Mouse (Mus musculus): ENCODE measurements around the gene Ppil1. TPM values are rescaled to one million over a fixed set of nuclear protein-coding genes. Genes with fewer than 3 reads are reported as not detected.
A peak's percentile ranks its signal among the peaks of the same experiment; 100 is the strongest.
"Not testable (repeated sequence)": the region's sequence is repeated elsewhere in the genome, so short reads cannot be mapped to it uniquely, and the experiment has no call there.

Gene Ppil1
- polyA plus RNA-seq, 1 experiment from 2014 or later: 108 TPM

GRCm38 (mm10) chr17:29253684-29254083 lies 10.3 kb downstream of the Ppil1 start:
- Histone ChIP-seq H3K27me3 (replicated peaks; ENCODE audit: control insufficient read depth, insufficient read depth, low read length) (no peaks in the 10 kb centered on the region), H3K9me3 (ENCODE audit: control insufficient read depth, low read length) (no peaks in the 10 kb centered on the region), H3K36me3 (ENCODE audit: control insufficient read depth, insufficient read depth, low read length) (peaks cover 70% of the 10 kb centered on the region), H3K9ac (ENCODE audit: low read depth, low read length) (no peak overlapping the region), H3K4me3 (ENCODE audit: low read depth, low read length) (no peak overlapping the region), H3K4me1 (ENCODE audit: control insufficient read depth, insufficient read depth, low read length) (no peaks in the 10 kb centered on the region), H3K27ac (replicated peaks; ENCODE audit: low read depth, low read length) (no peak overlapping the region), H3K4me2 (ENCODE audit: low read depth, low read length) (no peak overlapping the region)
- WGBS: 85% methylated on average over 9 of the region's 9 CpGs
- ATAC-seq (ENCODE audit: low read depth): peak; percentile 12; the same call in 1 of the 2 replicates
- no peak for DNase-seq (ENCODE audit: low spot score)

- Histone ChIP-seq H3K4me3 (ENCODE audit: low read depth, low read length) (no peak overlapping the region), H3K27ac (replicated peaks; ENCODE audit: low read depth, low read length) (no peak overlapping the region), H3K9me3 (ENCODE audit: control insufficient read depth, low read length) (no peaks in the 10 kb centered on the region), H3K4me2 (ENCODE audit: low read depth, low read length) (no peak overlapping the region), H3K9ac (ENCODE audit: low read depth, low read length) (no peak overlapping the region), H3K27me3 (replicated peaks; ENCODE audit: control insufficient read depth, insufficient read depth, low read length) (no peaks in the 10 kb centered on the region), H3K4me1 (ENCODE audit: control insufficient read depth, insufficient read depth, low read length) (no peaks in the 10 kb centered on the region), H3K36me3 (ENCODE audit: control insufficient read depth, insufficient read depth, low read length) (peaks cover 65% of the 10 kb centered on the region)
- DNase-seq (ENCODE audit: low spot score) (no peak), ATAC-seq (ENCODE audit: low read depth) (no peak)
- WGBS: 87% methylated on average over 2 of the region's 2 CpGs
Measured at GRCm38 (mm10) chr17:29253236-29253635, 10.8 kb downstream of the Ppil1 start.

GRCm38 (mm10) chr17:29251608-29252390 lies 12.2 kb downstream of the Ppil1 start:
- peak; percentile 71 for DNase-seq (ENCODE audit: low spot score)
- Histone ChIP-seq H3K4me3 (ENCODE audit: low read depth, low read length) (no peak overlapping the region), H3K36me3 (ENCODE audit: control insufficient read depth, insufficient read depth, low read length) (peaks cover 52% of the 10 kb centered on the region; the same call in 1 of the 2 replicates), H3K27me3 (replicated peaks; ENCODE audit: control insufficient read depth, insufficient read depth, low read length) (no peaks in the 10 kb centered on the region), H3K9ac (ENCODE audit: low read depth, low read length) (no peak overlapping the region), H3K4me2 (ENCODE audit: low read depth, low read length) (no peak overlapping the region), H3K4me1 (ENCODE audit: control insufficient read depth, insufficient read depth, low read length) (no peaks in the 10 kb centered on the region), H3K27ac (replicated peaks; ENCODE audit: low read depth, low read length) (no peak overlapping the region), H3K9me3 (ENCODE audit: control insufficient read depth, low read length) (no peaks in the 10 kb centered on the region)
- WGBS: 74% methylated on average over 15 of the region's 15 CpGs
- ATAC-seq (ENCODE audit: low read depth): no peak

GRCm38 (mm10) chr17:29251006-29251405 lies 13.0 kb downstream of the Ppil1 start:
- H3K27ac ChIP-seq (replicated peaks; ENCODE audit: low read depth, low read length); H3K4me2 ChIP-seq (ENCODE audit: low read depth, low read length); H3K4me3 ChIP-seq (ENCODE audit: low read depth, low read length); H3K9ac ChIP-seq (ENCODE audit: low read depth, low read length); DNase-seq (ENCODE audit: low spot score); ATAC-seq (ENCODE audit: low read depth); H3K4me1 ChIP-seq (ENCODE audit: control insufficient read depth, insufficient read depth, low read length); H3K9me3 ChIP-seq (ENCODE audit: control insufficient read depth, low read length); H3K27me3 ChIP-seq (replicated peaks; ENCODE audit: control insufficient read depth, insufficient read depth, low read length): not testable (repeated sequence)
- WGBS: 88% methylated on average over 14 of the region's 14 CpGs
- H3K36me3 ChIP-seq (ENCODE audit: control insufficient read depth, insufficient read depth, low read length): peaks cover 49% of the 10 kb centered on the region; the same call in 1 of the 2 replicates

GRCm38 (mm10) chr17:29249512-29249911 lies 14.5 kb downstream of the Ppil1 start:
- no peak for DNase-seq (ENCODE audit: low spot score)
- H3K4me2 ChIP-seq (ENCODE audit: low read depth, low read length): no peak overlapping the region
- H3K4me1 ChIP-seq (ENCODE audit: control insufficient read depth, insufficient read depth, low read length): peaks cover 18% of the 10 kb centered on the region
- H3K9ac ChIP-seq (ENCODE audit: low read depth, low read length): no peak overlapping the region
- ATAC-seq (ENCODE audit: low read depth): no peak
- peaks cover 37% of the 10 kb centered on the region; the same call in 1 of the 2 replicates for H3K36me3 ChIP-seq (ENCODE audit: control insufficient read depth, insufficient read depth, low read length)
- no peaks in the 10 kb centered on the region for H3K9me3 ChIP-seq (ENCODE audit: control insufficient read depth, low read length)
- H3K4me3 ChIP-seq (ENCODE audit: low read depth, low read length): no peak overlapping the region
- no peak overlapping the region for H3K27ac ChIP-seq (replicated peaks; ENCODE audit: low read depth, low read length)
- WGBS: 64% methylated on average over 9 of the region's 9 CpGs
- no peaks in the 10 kb centered on the region for H3K27me3 ChIP-seq (replicated peaks; ENCODE audit: control insufficient read depth, insufficient read depth, low read length)

- H3K9ac ChIP-seq (ENCODE audit: low read depth, low read length): no peak overlapping the region
- 59% methylated on average over 13 of the region's 13 CpGs for WGBS
- no peak for ATAC-seq (ENCODE audit: low read depth)
- no peaks in the 10 kb centered on the region; the same call in 1 of the 2 replicates for H3K27me3 ChIP-seq (replicated peaks; ENCODE audit: control insufficient read depth, insufficient read depth, low read length)
- no peak overlapping the region for H3K4me3 ChIP-seq (ENCODE audit: low read depth, low read length)
- H3K4me2 ChIP-seq (ENCODE audit: low read depth, low read length): no peak overlapping the region
- H3K4me1 ChIP-seq (ENCODE audit: control insufficient read depth, insufficient read depth, low read length): peaks cover 18% of the 10 kb centered on the region
- DNase-seq (ENCODE audit: low spot score): peak; percentile 70
- no peaks in the 10 kb centered on the region for H3K9me3 ChIP-seq (ENCODE audit: control insufficient read depth, low read length)
- H3K36me3 ChIP-seq (ENCODE audit: control insufficient read depth, insufficient read depth, low read length): peaks cover 32% of the 10 kb centered on the region; the same call in 1 of the 2 replicates
- peak overlapping the region; percentile 1 for H3K27ac ChIP-seq (replicated peaks; ENCODE audit: low read depth, low read length)
Measured at GRCm38 (mm10) chr17:29247881-29248280, 16.1 kb downstream of the Ppil1 start.

GRCm38 (mm10) chr17:29246602-29247001 lies 17.4 kb downstream of the Ppil1 start:
- Histone ChIP-seq H3K9ac (ENCODE audit: low read depth, low read length) (no peak overlapping the region), H3K27me3 (replicated peaks; ENCODE audit: control insufficient read depth, insufficient read depth, low read length) (no peaks in the 10 kb centered on the region; the same call in 1 of the 2 replicates), H3K27ac (replicated peaks; ENCODE audit: low read depth, low read length) (no peak overlapping the region), H3K4me2 (ENCODE audit: low read depth, low read length) (no peak overlapping the region), H3K4me1 (ENCODE audit: control insufficient read depth, insufficient read depth, low read length) (peaks cover 18% of the 10 kb centered on the region), H3K9me3 (ENCODE audit: control insufficient read depth, low read length) (no peaks in the 10 kb centered on the region), H3K36me3 (ENCODE audit: control insufficient read depth, insufficient read depth, low read length) (peaks cover 24% of the 10 kb centered on the region; the same call in 1 of the 2 replicates), H3K4me3 (ENCODE audit: low read depth, low read length) (no peak overlapping the region)
- WGBS: 11% methylated on average over 5 of the region's 5 CpGs
- DNase-seq (ENCODE audit: low spot score) (peak; percentile 95), ATAC-seq (ENCODE audit: low read depth) (peak; percentile 79)

- no peak; the same call in 1 of the 2 replicates for ATAC-seq (ENCODE audit: low read depth)
- H3K4me2 ChIP-seq (ENCODE audit: low read depth, low read length): no peak overlapping the region
- WGBS: 44% methylated on average over 7 of the region's 7 CpGs
- no peak for DNase-seq (ENCODE audit: low spot score)
- H3K9me3 ChIP-seq (ENCODE audit: control insufficient read depth, low read length): no peaks in the 10 kb centered on the region
- H3K27ac ChIP-seq (replicated peaks; ENCODE audit: low read depth, low read length): no peak overlapping the region
- no peak overlapping the region for H3K9ac ChIP-seq (ENCODE audit: low read depth, low read length)
- peaks cover 18% of the 10 kb centered on the region for H3K4me1 ChIP-seq (ENCODE audit: control insufficient read depth, insufficient read depth, low read length)
- peaks cover 15% of the 10 kb centered on the region; the same call in 1 of the 2 replicates for H3K36me3 ChIP-seq (ENCODE audit: control insufficient read depth, insufficient read depth, low read length)
- no peaks in the 10 kb centered on the region; the same call in 1 of the 2 replicates for H3K27me3 ChIP-seq (replicated peaks; ENCODE audit: control insufficient read depth, insufficient read depth, low read length)
- H3K4me3 ChIP-seq (ENCODE audit: low read depth, low read length): no peak overlapping the region
Measured at GRCm38 (mm10) chr17:29245725-29246124, 18.3 kb downstream of the Ppil1 start.
